Mouse (Mus musculus) c-Kit-positive CD71-negative TER-119-negative erythroid progenitor cells, embryonic 14.5 days (primary cell): ENCODE results near the gene Trp53inp2.

Experiments used
- DNase-seq: peaks from one replicate; pipeline ENCODE4 v3.0.0-alpha.2; 2013; ENCODE audit warnings: low read depth

The Trp53inp2 gene

DNA sequence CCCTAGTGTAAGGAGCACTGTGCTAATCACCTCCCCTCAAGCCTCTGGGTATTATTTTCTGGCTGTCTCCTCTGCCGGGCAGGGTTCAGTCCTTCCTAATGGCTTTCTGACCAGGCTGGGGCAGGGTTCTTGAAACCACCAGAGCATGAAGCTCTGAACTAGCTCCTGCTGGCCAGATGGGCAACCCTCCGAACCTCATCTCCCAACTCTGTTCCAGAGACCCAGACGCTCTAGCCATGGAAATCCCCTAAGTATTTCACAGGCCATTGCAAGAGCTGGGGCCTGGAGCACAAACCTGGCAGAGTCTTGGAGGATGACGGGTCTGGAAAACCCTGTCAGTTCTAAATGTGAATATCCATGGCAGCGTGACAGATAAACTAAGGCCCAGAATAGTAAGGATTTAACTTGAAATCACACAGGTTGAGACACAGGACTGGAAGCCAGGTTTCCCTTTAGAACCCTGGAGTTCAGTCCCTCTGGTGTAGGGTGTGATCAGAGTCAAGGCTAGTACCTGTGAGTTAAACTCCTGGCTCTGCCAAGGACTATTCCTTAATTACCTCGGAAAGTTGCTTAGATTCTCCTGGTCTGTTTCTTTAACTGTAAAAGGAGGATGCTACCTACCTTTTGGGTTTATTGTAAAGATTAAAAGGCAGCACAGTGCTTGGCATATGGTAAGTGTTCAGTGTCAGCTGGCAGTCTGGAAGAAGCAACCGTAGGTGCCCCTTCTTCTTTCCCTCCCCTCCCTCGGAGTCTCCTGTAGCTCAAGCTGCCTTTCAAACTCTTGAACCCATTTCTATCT, at the start of gene Trp53inp2:
Gene Trp53inp2 (plus strand): TSS at position 799 of the 799 bp plus-strand sequence.
- DNase-seq = no peak

DNA sequence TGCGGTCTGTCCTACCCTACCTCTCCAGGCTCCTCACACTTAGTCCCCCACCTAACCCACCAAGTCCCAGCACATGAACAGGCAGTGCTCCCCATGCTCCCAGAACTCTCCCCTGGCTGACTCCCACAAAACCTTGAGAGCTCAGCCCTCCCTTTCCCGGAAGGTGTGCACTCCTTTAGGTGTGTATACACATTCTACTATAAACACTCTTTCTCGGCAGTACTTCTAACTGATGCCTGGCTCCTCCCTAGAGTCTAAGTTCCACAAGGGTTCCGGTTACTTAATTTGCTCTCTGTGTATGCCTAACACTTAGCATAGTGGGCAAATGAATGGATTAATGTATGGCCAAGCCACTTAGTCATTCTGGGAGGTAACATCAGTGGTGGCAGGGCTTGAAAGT, 49.5 kb upstream of the Trp53inp2 start:
- DNase-seq = no peak

DNA sequence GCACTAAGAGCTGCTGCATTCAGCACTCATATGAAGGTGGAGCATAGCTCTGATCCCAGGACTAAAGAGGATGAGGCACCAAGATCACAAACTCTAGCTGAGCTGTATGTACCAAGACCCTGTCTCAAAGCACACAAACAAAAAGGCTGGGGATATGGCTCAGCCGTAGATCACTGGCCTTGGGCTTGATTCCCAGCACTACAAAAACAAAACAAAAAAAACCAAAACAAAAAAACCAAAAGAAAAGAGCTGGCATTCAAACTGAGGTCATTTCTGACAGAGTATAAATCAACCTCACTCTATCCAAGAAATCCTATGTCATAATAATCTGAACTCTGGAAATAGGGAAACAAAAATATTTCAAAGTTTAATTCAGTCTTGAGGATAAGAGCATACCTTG, 47.4 kb upstream of the Trp53inp2 start:
- no peak for DNase-seq

DNA sequence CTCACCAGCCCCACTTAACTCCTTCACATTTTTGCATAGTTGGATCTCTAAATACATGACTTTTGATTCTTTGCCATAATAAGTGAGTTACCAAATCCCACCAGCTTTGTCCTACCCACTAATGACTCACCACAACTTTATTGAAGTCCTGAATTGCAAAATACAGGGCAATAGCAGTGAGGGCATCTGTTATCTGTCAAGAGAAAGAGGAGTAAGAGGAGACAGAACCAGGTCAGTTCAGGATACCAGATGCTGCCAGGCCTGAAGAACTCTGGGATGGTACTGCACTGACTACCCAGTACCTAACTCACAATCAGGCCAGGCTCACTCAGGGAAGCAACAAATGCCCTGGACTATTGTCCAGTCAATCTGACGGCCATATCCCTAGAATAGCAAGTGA, 45.6 kb upstream of the Trp53inp2 start:
- DNase-seq = no peak

DNA sequence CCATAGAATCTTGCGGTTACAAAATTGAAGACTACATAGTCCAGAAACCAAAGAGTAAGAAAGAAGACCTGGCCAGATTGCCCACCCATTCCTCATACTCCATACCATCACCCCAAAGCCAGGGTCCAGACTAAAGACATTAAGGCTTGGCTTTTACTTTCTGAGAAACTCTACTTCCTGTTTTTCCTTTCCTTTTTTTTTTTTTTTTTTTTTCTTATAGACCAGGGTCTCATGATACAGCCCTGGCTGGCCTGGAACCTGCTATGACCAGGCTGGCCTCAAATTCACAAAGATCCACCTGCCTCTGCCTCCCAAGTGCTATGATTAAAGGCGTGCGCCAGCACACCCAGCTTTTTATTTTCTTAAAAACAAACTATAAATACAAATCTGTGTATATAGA, 44.6 kb upstream of the Trp53inp2 start:
- no peak for DNase-seq

DNA sequence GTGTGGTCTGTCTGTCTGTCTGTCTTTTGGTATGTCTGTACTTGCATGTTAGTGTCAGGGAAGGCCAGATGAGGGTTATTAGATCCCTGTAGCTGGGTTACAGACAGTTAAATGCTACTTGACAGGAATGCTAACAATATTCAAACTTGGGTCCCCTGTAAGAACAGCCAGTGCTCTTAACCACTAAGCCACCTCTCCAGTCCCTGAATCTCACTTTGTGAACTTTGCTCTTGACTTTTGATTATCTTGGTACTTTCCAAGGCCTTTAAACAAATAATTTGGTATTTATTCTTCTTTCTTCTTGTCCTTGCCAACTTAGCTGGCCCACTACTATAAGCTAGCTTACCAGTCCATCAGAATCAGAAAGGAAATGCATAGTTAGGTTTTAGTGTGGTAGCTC, 40.7 kb upstream of the Trp53inp2 start:
- DNase-seq = no peak

DNA sequence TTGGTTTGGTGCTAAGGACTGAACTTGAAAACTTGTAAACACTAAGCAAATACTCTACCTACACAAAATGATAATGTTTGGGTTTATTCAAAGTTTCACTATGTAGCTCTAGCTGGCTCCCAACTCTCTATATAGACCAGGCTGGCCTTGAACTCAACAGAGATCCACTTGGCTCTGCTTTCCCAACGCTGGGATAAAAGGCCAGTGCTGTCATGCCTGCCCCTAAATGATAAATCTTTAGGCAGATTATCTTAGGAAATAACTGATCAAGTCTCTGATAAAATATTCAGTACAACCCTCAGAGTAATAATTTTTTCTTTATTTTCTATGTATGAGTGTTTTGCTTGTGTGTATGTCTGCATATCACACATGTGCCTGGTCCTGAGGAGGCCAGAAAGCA, 34.2 kb upstream of the Trp53inp2 start:
- no peak for DNase-seq

DNA sequence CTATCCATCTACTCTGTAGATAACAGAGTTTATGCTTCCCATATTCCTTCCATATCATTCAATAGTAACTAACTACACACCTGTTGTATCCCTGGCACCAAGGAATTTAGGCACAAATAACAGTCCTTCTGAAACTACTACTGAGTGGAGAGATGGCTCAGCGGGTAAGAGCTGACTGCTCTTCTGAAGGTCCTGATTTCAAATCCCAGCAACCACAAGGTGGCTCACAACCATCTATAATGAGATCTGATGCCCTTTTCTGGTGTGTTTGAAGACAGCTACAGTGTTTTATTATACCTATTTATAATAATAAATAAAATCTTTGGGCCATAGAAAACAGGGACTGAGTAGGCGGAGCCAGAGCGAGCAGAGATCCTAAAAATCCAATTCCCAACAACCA, 26.5 kb upstream of the Trp53inp2 start:
- no peak for DNase-seq

DNA sequence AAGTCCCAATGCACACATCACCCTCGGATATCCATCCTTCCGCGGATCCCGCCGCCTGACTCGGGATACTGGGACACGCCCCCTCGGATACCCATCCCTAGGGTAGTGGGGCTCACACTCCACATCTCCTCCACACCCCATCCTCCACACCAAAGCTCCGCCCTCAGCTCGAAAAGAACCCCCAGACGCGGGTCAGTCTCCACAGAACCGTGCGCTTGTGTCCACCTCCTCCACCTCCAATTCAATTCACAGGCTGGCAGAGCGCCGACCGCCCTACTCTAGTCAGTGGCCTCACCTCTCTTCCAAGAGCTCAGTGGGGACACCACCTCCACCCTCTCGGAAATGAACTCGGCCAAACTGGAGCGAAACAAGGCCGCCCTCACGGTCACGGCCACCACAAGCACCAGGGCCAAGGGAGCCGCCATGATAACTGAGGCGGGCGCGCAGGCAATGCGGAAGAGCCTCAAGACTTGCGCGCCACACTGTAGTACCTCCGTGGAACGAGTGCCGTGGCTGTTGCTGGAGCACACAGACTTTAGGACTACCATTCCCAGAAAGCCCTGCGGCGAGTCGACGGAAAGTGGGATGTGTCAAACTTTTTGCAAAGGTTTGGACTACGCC, 23.8 kb upstream of the Trp53inp2 start, which contains the start of gene Pigu:
Gene Pigu (minus strand): TSS at position 460 of the 621 bp plus-strand sequence.
- peak; percentile 92 for DNase-seq

DNA sequence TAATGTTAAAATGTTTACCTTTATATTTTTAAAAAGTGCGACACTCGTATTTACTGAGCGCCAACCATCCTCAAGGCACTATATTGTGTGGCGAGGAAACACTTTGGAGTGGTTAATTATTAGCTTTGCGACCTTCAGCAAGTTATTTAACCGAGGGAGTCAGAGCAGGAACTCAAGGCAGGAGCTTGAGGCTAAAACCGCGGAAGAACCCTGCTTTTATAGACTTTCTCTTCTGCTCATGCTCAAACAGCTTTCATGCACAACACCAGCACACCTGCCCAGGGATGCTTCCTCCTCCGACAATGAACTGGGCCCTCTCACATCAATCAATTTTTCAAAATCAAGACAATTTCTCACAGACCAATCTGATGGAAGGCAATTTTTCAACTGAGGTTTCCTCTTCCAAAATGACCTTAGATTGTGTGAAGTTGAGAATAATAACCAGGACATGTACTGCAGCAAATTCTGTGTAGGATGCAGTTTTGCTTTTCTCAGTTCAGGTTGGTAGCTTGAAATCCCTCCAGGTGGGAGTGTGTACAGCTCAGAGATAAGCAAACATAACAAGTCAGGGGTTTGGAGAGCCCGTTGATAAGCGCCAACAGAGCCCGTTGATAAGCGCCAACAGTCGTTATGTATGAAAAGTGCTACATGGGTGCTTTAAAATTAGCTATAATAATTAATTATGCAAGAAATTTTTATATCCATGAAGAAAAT, 23.0 kb upstream of the Trp53inp2 start:
- no peak for DNase-seq

DNA sequence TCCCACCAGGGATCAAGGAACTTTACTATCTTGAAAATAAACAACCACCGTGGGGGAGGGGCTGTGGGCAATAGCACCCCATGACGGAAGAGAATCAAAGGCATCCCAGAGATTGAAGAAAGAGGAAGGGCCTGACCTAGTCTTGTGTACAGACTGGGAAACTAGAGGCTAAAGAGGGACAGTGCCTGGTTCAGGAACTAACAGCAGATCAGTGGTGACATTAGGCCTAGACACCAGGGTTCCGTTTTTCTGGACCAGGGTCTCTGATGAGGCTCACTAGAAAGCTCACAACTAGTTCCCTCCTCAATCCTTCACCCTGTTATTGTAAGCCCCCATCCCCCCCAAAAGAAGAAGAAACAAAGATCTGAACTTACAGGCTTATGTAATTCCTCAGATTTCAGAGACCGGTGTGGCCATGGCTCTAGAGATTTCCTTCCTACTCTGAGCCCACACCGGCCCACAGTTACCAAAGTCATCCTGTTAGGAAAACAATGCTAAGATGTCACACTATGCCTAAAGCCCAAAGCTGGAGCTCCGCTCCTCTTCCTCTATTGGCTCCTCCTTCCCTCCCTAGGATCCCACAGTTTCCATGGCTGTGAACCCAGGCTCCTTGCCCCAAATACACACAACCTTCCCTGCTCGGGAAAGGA, 13.1 kb upstream of the Trp53inp2 start:
- no peak for DNase-seq

DNA sequence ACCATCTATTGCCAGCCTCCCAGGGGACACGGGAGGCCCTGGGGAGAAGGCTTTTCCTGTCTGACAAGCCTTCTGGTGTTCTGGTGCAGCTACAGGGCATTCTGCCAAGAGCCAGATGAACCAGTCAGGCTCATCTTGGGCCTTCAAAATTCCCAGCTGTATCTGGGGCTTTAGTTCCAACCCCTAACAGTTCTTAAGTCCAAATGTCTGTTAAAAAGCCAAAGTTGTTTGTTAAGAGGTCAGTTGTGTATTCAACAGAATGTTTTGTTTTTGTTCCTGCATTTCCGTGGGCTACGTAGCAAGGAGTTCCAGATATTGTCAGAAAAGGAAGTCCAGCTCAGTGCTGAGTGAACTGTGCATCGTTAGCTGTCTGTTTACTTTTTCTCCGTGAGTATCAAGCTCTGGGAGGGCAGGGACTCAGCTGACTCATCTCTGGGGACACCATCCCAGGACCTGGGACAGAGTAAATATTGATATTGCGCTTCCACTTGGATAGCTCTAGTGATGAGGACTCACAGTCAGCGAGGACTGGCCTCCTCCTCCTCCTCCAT, 11.5 kb upstream of the Trp53inp2 start:
- DNase-seq = no peak

DNA sequence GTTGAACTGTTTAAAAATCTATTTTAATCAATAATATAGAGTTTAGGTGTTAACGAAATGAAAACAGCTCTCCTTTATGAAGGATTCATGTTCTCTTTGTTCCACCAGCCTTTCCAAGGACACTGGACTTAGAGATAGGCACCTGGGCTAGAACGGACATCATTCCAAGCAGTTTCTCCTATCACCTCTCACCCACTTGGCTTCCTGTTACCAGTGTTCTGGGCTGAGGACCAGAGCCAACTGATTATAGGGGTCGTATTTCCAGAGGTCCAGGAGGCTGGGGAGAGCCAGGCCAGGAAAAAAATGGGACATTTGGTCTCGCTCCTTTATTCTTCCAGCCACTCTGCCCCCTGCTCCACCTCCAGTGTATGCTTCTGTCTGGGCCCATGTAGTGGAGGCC, 8.4 kb upstream of the Trp53inp2 start:
- DNase-seq = no peak

DNA sequence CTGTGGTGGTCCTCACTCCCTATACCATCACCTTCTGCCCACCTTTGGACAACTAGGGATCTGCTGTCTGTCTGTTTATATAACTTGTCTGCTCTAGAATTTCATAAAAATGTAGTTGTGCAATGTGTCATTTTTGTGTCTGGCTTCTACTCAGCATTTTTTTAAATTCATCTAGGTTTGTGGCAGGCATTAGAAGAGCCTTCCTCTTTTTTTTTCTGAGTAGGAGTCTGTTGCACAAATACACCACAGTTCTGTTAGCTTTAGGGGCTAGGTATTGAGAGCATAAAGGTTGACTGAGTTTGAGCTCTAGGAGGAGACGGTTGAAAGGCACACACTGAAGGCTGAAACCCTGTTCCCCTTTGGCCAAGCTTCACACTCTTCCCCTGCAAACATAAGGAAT, 7.6 kb upstream of the Trp53inp2 start:
- no peak for DNase-seq

DNA sequence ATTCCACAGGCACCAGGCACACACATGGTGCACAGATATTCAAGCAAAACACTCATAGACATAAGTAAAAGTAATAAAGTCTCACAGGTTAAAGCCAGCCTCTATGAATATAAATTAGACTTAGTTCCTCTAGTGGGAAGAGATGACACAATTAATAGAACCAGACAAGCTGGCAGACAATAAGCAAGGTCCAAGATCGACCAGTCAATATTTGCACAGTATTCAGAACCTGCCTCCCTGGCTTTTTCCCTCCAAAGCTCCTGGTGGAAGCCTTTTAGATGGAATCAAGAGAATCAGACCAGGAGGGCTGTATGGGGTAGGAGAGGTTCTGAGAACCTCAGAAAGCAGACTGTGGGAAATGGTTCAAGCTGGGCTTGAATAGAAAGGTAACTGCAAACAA, 7.0 kb upstream of the Trp53inp2 start:
- DNase-seq = no peak

DNA sequence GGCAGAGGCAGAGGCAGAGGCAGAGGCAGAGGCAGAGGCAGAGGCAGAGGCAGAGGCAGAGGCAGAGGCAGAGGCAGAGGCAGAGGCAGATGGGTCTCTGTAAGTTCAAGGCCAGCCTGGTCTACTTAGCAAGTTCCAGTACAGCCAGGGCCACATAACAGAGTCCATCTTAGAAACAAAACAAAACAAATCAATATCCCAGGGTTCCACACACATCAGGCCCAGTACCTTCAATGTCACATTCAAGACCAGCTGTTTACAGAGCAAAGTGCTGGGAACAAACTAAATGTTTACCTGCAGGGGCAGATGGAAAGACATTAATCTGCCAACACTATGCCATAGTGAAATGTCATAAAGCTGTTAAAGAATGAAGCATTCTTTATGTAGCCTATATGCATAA, 6.3 kb upstream of the Trp53inp2 start:
- no peak for DNase-seq

DNA sequence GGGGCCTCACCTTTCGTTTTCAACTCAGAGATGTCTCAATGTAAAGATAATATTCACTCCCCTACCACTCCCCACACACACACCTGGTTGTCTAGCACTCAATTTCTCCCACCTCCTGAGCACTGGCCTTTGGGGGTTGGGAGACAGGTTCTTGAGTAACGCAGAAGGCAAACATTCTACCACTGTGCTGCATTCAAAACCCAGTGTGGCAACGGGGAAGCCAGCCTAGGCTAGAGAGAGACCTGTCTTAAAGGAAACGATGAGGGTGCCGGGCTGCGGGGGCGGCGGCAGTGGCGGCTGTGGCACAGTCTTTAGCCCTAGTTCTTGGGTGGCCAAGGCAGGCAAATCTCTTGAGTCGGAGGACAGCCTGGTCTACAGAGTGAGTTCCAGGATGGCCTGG, 4.7 kb upstream of the Trp53inp2 start:
- DNase-seq = no peak

DNA sequence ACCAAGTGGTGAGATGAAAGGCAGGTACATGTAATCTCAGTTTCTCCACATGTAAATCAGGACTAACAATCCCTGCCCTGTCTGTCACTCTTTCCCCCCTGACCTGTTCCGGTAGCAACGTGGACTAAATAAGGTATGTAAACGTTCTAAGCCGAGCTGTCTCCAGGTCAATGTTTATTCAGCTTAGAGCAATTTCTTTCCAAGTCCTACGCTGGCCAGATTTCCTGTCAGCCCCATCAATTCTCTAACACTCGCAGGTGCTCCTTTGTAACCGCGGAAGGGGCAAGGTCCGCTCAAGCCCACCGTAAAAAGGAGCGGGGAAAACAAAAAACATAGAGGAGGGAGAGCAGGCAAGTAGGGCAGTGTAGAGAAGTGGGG, 190 bp downstream of the Trp53inp2 start:
- DNase-seq = no peak

DNA sequence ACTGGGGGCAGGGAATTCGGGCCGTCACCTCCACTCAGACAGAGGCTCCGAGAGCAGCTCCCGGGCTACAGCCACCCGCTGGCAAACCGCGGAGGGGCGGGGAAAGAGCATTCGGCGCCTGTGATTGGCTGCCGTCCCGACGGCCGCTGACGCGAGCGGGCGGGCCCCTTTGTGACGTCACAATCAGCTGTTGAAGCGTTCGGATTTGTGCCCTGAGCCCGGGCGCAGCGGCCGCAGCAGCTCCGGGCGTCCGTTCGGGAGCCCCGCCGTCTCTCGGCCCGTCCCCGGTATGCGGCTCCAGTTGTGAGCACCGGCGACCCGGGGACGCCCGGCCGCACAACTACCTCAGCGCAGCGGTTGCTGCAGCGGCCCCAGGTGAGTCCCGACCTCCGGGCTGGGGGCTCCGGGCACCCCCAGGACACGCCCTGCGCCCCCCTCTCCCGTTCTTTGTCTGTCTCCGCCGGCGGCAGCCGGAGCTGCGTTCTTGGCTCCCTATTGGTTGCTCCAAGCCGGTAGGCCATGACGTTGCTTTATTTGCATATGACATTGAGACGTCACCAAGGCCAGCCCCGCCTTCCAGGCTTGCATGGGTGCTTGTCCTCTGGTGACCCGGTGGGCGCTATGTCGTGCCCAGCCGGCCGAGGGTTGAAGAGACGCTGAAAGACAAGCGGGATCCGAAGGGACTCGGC, 928 bp downstream of the Trp53inp2 start:
- peak; percentile 90 for DNase-seq

DNA sequence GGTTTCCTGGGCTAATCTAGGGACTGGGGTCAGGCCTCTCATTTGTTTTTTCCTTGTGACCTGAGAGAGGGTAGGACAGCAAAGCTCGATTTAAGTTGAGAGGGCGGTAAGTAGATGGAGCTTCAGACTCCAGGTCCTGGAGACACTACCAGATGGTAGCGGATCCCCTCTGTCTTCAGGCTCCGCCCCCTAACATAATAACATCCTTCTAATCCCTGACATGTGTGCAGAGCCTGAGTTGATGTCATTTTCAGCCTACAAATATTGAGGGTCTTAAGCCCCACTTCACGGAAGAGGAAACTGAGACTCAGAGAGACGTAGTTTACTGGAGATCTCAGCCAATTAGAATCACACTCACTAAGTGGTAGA, 1.5 kb downstream of the Trp53inp2 start:
- no peak for DNase-seq

DNA sequence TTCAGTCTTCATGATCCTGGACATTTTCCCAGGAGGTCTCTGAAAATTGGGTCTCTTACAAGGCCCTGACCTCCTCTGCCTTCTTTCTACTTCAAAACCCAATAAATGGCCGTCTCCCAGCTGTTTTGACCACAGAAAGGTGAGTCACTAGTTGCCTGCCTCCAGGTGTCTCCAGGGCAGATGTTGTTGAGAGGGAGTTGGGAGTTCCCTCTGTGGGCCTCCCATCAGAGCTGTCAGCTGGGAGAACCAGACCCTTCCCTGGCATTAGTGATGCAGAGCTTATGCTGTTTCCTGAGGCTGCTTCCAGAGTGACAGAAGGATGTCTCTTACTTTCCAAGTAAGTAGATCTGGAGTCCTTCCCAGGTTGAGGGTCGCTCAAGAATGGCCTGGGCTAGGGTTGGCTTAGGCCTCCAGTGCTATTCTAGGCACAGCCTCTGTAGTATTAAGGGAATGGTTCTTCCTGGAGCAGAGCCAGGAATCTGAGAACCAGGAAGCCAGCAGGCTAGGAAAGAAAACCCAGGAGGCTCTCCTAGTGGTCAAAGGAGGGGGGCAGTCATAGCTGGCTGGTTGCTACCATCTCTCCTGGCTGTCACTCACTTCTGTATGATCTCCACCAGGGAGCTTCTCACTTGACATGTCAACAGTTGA, 2.1 kb downstream of the Trp53inp2 start:
- DNase-seq = no peak
